16 mouse cellular contexts compared by ENCODE assay signal in the genomic region with DNA sequence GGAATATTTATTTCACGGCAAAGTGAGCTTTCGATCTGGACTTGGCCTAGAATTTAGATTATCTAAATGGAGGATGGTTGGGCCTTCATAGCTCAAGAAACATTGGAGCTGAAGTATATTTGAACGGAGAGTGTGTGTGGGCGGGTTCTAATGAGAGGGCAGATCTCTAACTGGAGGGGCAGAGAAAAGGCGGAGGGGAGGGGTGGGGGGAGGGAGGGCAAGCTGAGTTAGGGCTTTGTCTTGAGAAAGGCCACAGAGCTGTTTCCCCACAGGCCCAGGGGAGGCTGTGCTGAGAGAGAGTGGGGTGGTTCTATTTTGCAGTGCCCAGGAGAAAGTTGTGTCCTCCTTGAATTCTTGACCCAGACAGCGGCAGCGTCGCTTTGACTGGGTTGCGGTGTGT. TPM values are rescaled to one million over a fixed set of nuclear protein-coding genes. Genes with fewer than 3 reads are reported as not detected.
DNase-seq lines count a peak whose midpoint lies in the region; ATAC-seq lines count a peak whose summit lies in the region.
"Had no signal": no experiment of that assay in that cellular context is flagged by ENCODE, and none has a peak within 500 bp of the region (broad histone marks: within the 10 kb centered on the region; RNA-seq: fewer than 3 reads in every experiment).

No protein-coding gene starts in this region.

- no peak overlapping the region for H3K27ac ChIP-seq in midbrain, embryonic 12.5 days (replicated peaks)
- H3K27ac ChIP-seq in midbrain, embryonic 15.5 days, result no peak overlapping the region
- no peak overlapping the region for H3K27ac ChIP-seq in forebrain, embryonic 12.5 days
- H3K27ac ChIP-seq in hindbrain, embryonic 13.5 days, result no peak overlapping the region
- H3K27ac ChIP-seq in neural tube, embryonic 14.5 days (ENCODE audit: low read depth, low read length), result no peak overlapping the region
- H3K27ac ChIP-seq: limb, embryonic 13.5 days had no signal

- peaks cover 7% of the 10 kb centered on the region; the same call in 1 of the 2 replicates for H3K4me1 ChIP-seq in midbrain, embryonic 12.5 days
- peaks cover 10% of the 10 kb centered on the region for H3K4me1 ChIP-seq in midbrain, embryonic 15.5 days
- H3K4me1 ChIP-seq in forebrain, embryonic 12.5 days, result peaks cover 21% of the 10 kb centered on the region; the same call in 1 of the 2 replicates
- peaks cover 17% of the 10 kb centered on the region for H3K4me1 ChIP-seq in hindbrain, embryonic 13.5 days (replicated peaks)
- H3K4me1 ChIP-seq in neural tube, embryonic 14.5 days (ENCODE audit: control insufficient read depth, insufficient read depth, low read length), result no peaks in the 10 kb centered on the region

- peaks cover 32% of the 10 kb centered on the region for H3K27me3 ChIP-seq in midbrain, embryonic 12.5 days
- peaks cover 9% of the 10 kb centered on the region; the same call in 1 of the 2 replicates for H3K27me3 ChIP-seq in midbrain, embryonic 15.5 days (replicated peaks)
- peaks cover 21% of the 10 kb centered on the region; the same call in 1 of the 2 replicates for H3K27me3 ChIP-seq in forebrain, embryonic 12.5 days
- peaks cover 16% of the 10 kb centered on the region for H3K27me3 ChIP-seq in hindbrain, embryonic 13.5 days
- H3K27me3 ChIP-seq in neural tube, embryonic 14.5 days (ENCODE audit: control insufficient read depth, insufficient read depth, low read length), result no peaks in the 10 kb centered on the region

- 67% methylated on average over 9 of the region's 9 CpGs for WGBS in midbrain, embryonic 12.5 days
- 61% methylated on average over 9 of the region's 9 CpGs for WGBS in midbrain, embryonic 15.5 days
- 58% methylated on average over 9 of the region's 9 CpGs for WGBS in forebrain, embryonic 12.5 days
- 39% methylated on average over 9 of the region's 9 CpGs for WGBS in hindbrain, embryonic 13.5 days
- 54% methylated on average over 9 of the region's 9 CpGs for WGBS in neural tube, embryonic 14.5 days

- H3K4me3 ChIP-seq in midbrain, embryonic 12.5 days, result no peak overlapping the region
- no peak overlapping the region for H3K4me3 ChIP-seq in midbrain, embryonic 15.5 days
- 0 out of 2 replicates have a peak overlapping the region, but pooled peaks have one; percentile 11 for H3K4me3 ChIP-seq in forebrain, embryonic 12.5 days (replicated peaks)
- peak overlapping the region; percentile 79; the same call in 1 of the 2 replicates for H3K4me3 ChIP-seq in hindbrain, embryonic 13.5 days
- no peak overlapping the region for H3K4me3 ChIP-seq in neural tube, embryonic 14.5 days (ENCODE audit: low read depth, low read length)
- H3K4me3 ChIP-seq: limb, embryonic 13.5 days; megakaryocyte, embryonic 14.5 days had no signal

- H3K9me3 ChIP-seq in midbrain, embryonic 12.5 days, result no peaks in the 10 kb centered on the region
- no peaks in the 10 kb centered on the region for H3K9me3 ChIP-seq in midbrain, embryonic 15.5 days
- H3K9me3 ChIP-seq in forebrain, embryonic 12.5 days, result no peaks in the 10 kb centered on the region
- no peaks in the 10 kb centered on the region for H3K9me3 ChIP-seq in hindbrain, embryonic 13.5 days
- no peaks in the 10 kb centered on the region for H3K9me3 ChIP-seq in neural tube, embryonic 14.5 days (ENCODE audit: control insufficient read depth, low read length)
- H3K9me3 ChIP-seq: limb, embryonic 13.5 days; megakaryocyte, embryonic 14.5 days had no signal

- 0 out of 2 replicates have a peak overlapping the region, but pooled peaks have one; percentile 13 for H3K4me2 ChIP-seq in midbrain, embryonic 12.5 days (replicated peaks)
- H3K4me2 ChIP-seq in midbrain, embryonic 15.5 days, result no peak overlapping the region
- peak overlapping the region; percentile 71 for H3K4me2 ChIP-seq in forebrain, embryonic 12.5 days
- H3K4me2 ChIP-seq in hindbrain, embryonic 13.5 days, result peak overlapping the region; percentile 87
- peak overlapping the region; percentile 36; the same call in 1 of the 2 replicates for H3K4me2 ChIP-seq in neural tube, embryonic 14.5 days (ENCODE audit: low read depth, low read length)

- no peak for ATAC-seq in midbrain, embryonic 12.5 days (ENCODE audit: low FRiP score, low read depth)
- ATAC-seq in midbrain, embryonic 15.5 days (replicated peaks), result no peak
- ATAC-seq in forebrain, embryonic 12.5 days (ENCODE audit: low FRiP score), result no peak
- ATAC-seq in hindbrain, embryonic 13.5 days (ENCODE audit: low FRiP score), result no peak
- ATAC-seq in neural tube, embryonic 14.5 days (ENCODE audit: low read depth), result no peak
- ATAC-seq: CD4-positive, CD25-positive, alpha-beta regulatory T cell, adult 4 months; liver, postnatal 0 days had no signal

- H3K9ac ChIP-seq in midbrain, embryonic 12.5 days (replicated peaks), result no peak overlapping the region
- H3K9ac ChIP-seq in midbrain, embryonic 15.5 days, result no peak overlapping the region
- H3K9ac ChIP-seq in forebrain, embryonic 12.5 days, result no peak overlapping the region
- H3K9ac ChIP-seq in hindbrain, embryonic 13.5 days, result no peak overlapping the region
- no peak overlapping the region for H3K9ac ChIP-seq in neural tube, embryonic 14.5 days (replicated peaks; ENCODE audit: low read depth, low read length)
- H3K9ac ChIP-seq: limb, embryonic 13.5 days; liver, postnatal 0 days had no signal

- no peak for DNase-seq in layer of hippocampus, postnatal 10 days (ENCODE audit: low spot score in 2 of 2)
- DNase-seq in lung, adult 18-20 months, result no peak
- DNase-seq: cerebellum, postnatal 36 days; heart, adult 18-20 months; layer of hippocampus, postnatal 36 days; liver, postnatal 0 days; right cerebral cortex, postnatal 4 days; thymus, postnatal 36 days had no signal

- H3K36me3 ChIP-seq in midbrain, embryonic 12.5 days, result no peaks in the 10 kb centered on the region
- H3K36me3 ChIP-seq in midbrain, embryonic 15.5 days (replicated peaks), result no peaks in the 10 kb centered on the region
- no peaks in the 10 kb centered on the region for H3K36me3 ChIP-seq in forebrain, embryonic 12.5 days (replicated peaks)
- H3K36me3 ChIP-seq in hindbrain, embryonic 13.5 days, result no peaks in the 10 kb centered on the region
- H3K36me3 ChIP-seq in neural tube, embryonic 14.5 days (ENCODE audit: control insufficient read depth, insufficient read depth, low read length), result no peaks in the 10 kb centered on the region
- H3K36me3 ChIP-seq: limb, embryonic 13.5 days had no signal

RNA-seq across cellular contexts. Expression of a gene that starts 11.7 kb away (rescaled TPM):
- 1.8 TPM in 2 replicates for polyA plus RNA-seq in midbrain, embryonic 12.5 days (2016; fragmentation: Nextera tagmentation; extraction: Ambion mirVana)
- 1.8 and 2.4 TPM in 2 replicates for polyA plus RNA-seq in midbrain, embryonic 15.5 days (2015; fragmentation: Nextera tagmentation; extraction: Ambion mirVana)
- polyA plus RNA-seq in forebrain, embryonic 12.5 days (2016; fragmentation: Nextera tagmentation; extraction: Ambion mirVana), result 4.3 and 6.5 TPM in 2 replicates
- 3.5 and 4.5 TPM in 2 replicates for polyA plus RNA-seq in hindbrain, embryonic 13.5 days (2015; fragmentation: Nextera tagmentation; extraction: Ambion mirVana)
- 3.5 and 3.7 TPM in 2 replicates for polyA plus RNA-seq in neural tube, embryonic 14.5 days (2014; fragmentation: Nextera tagmentation; extraction: Ambion mirVana)
- total RNA-seq in layer of hippocampus, postnatal 10 days (2021), result 10 to 100 TPM; 26.1 to 27.7 TPM
- polyA plus RNA-seq: CD4-positive, CD25-positive, alpha-beta regulatory T cell, adult 4 months had no signal

Comparison
In these comparisons a context has a peak if more than half of its experiments do, and no peak if none do; other contexts are left out.
1. H3K4me3 ChIP-seq: peak in forebrain, embryonic 12.5 days (single experiment) and hindbrain, embryonic 13.5 days (single experiment); none in midbrain, embryonic 12.5 days (single experiment), midbrain, embryonic 15.5 days (single experiment) and neural tube, embryonic 14.5 days (single experiment).